Mouse (Mus musculus): Measurements from ENCODE around the gene Hbb-bh2.

DNA sequence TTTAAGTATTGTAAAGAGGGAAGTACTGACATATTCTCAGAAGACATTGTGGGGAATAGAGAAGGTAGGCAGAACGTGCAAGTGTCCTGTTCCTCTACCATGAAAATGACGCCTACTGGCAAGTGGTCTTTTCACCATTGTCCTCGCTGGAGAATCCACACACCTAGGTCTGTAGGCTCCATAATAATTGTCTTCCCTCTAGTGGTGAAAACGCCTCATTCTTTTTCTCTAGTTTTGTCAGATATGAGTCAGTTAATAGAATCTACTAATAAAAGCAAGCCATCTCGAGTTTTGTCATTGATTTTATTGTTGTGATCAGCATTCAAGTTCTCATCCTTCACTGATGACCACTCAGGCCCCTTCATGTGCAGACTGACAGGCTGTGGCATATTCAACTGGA lies 34.1 kb upstream of the Hbb-bh2 start:
- no peak for TF ChIP-seq POLR2A (IDR thresholded peaks at IDR 0.05; ENCODE audit: low read depth, low read length)
- TF ChIP-seq CTCF (IDR thresholded peaks at IDR 0.05; ENCODE audit: extremely low read depth, insufficient read depth, insufficient read length, insufficient replicate concordance) = no peak
